Mouse (Mus musculus) spleen, adult 2 months (tissue): Measurements from ENCODE around the gene Capn15.

Experiments
- CTCF ChIP-seq: fragments of 200-500 bp; IDR thresholded peaks from 2 replicates; pipeline ENCODE4 v1.5.1; 2011; ENCODE audit warnings: mild to moderate bottlenecking, inconsistent platforms; ENCODE audit not compliant: insufficient read depth, insufficient read length, insufficient replicate concordance; ENCODE audit errors: extremely low read depth
- POLR2A ChIP-seq: fragments of 200-500 bp; IDR thresholded peaks from 2 replicates; pipeline ENCODE4 v1.6.1; 2011; ENCODE audit warnings: low read depth, low read length, inconsistent platforms

GRCm38 (mm10) chr17:25943769-25944168 is 41.8 kb downstream of the Capn15 start:
- TF ChIP-seq CTCF, result no peak
- TF ChIP-seq POLR2A, result no peak
